Mouse (Mus musculus) C2C12 (cell line): ENCODE results near the gene Atp2a2. TPM values are rescaled to one million over a fixed set of nuclear protein-coding genes. Genes with fewer than 3 reads are reported as not detected.

Experiments used
- H3K27me3 ChIP-seq: one replicate; pipeline ENCODE4 v1.6.1; 2011; ENCODE audit not compliant: control insufficient read depth, insufficient read depth, insufficient read length
- H3K36me3 ChIP-seq: one replicate; pipeline ENCODE4 v1.6.1; 2011; ENCODE audit not compliant: control insufficient read depth, insufficient read depth
- H3K4me3 ChIP-seq: one replicate; pipeline ENCODE4 v1.5.1; 2011; ENCODE audit warnings: mild to moderate bottlenecking, control low read depth; ENCODE audit not compliant: poor library complexity, insufficient read depth, severe bottlenecking
- H3K79me2 ChIP-seq: one replicate; pipeline ENCODE4 v1.6.1; 2011; ENCODE audit not compliant: control insufficient read depth, insufficient read depth
- H3K79me3 ChIP-seq: one replicate; pipeline ENCODE4 v1.6.1; 2011; ENCODE audit warnings: low read depth, control low read depth
- H3ac ChIP-seq: one replicate; pipeline ENCODE3; 2011; ENCODE audit warnings: low read depth; ENCODE audit not compliant: control insufficient read depth, insufficient read length
- CEBPB ChIP-seq: IDR thresholded peaks from one replicate; pipeline ENCODE4 v1.6.1; 2011; ENCODE audit warnings: low read depth, mild to moderate bottlenecking, control low read depth, moderate library complexity
- CTCF ChIP-seq: IDR thresholded peaks from one replicate; pipeline ENCODE4 v1.5.1; 2011; ENCODE audit not compliant: control insufficient read depth, insufficient read depth, insufficient read length
- FOSL1 ChIP-seq: IDR thresholded peaks from one replicate; pipeline ENCODE4 v1.8.0; 2011; ENCODE audit warnings: mild to moderate bottlenecking, low read length; ENCODE audit not compliant: poor library complexity, insufficient read depth, severe bottlenecking
- MAX ChIP-seq: IDR thresholded peaks from one replicate; pipeline ENCODE4 v1.6.1; 2011; ENCODE audit warnings: mild to moderate bottlenecking, control low read depth
- MYOD1 ChIP-seq: IDR thresholded peaks from one replicate; pipeline ENCODE4 v1.6.1; 2011; ENCODE audit warnings: low read depth; ENCODE audit not compliant: control insufficient read depth, insufficient read length
- MYOG ChIP-seq: IDR thresholded peaks from one replicate; pipeline ENCODE4 v1.6.1; 2011; ENCODE audit not compliant: control insufficient read depth, insufficient read length; ENCODE audit errors: extremely low read depth
- USF1 ChIP-seq: IDR thresholded peaks from one replicate; pipeline ENCODE4 v1.6.1; 2011; ENCODE audit warnings: low read depth, mild to moderate bottlenecking, control low read depth, moderate library complexity
- polyA plus RNA-seq: library from polyadenylated mRNA; unstranded; fragments of >200 nt; fragmentation: generic; extraction: Trizol; gene quantifications from one replicate; pipeline ENCODE4 v1.2.1, GENCODE M21; 2012; ENCODE audit warnings: missing spikeins

Gene Atp2a2
- polyA plus RNA-seq, 1 experiment: 101 TPM

GRCm38 (mm10) chr5:122518247-122518646, 16.2 kb upstream of the Atp2a2 start:
- Histone ChIP-seq H3K79me2 (no peaks in the 10 kb centered on the region), H3K4me3 (no peak overlapping the region), H3K27me3 (no peaks in the 10 kb centered on the region), H3ac (no peak overlapping the region), H3K79me3 (no peaks in the 10 kb centered on the region), H3K36me3 (no peaks in the 10 kb centered on the region)
- TF ChIP-seq MYOG (no peak), FOSL1 (no peak), USF1 (no peak), CTCF (no peak), CEBPB (no peak), MAX (no peak), MYOD1 (no peak)

GRCm38 (mm10) chr5:122516901-122517300, 14.9 kb upstream of the Atp2a2 start:
- Histone ChIP-seq H3K4me3 (no peak overlapping the region), H3K36me3 (no peaks in the 10 kb centered on the region)
- no peak for TF ChIP-seq MYOD1

GRCm38 (mm10) chr5:122516029-122516730, 14.2 kb upstream of the Atp2a2 start:
- TF ChIP-seq CEBPB: no peak
- TF ChIP-seq FOSL1: no peak
- no peak for TF ChIP-seq USF1
- no peak for TF ChIP-seq MYOD1
- TF ChIP-seq CTCF: no peak
- no peak for TF ChIP-seq MAX
- no peak for TF ChIP-seq MYOG
- H3K4me3 ChIP-seq: no peak overlapping the region
- no peaks in the 10 kb centered on the region for H3K79me3 ChIP-seq
- H3K27me3 ChIP-seq: no peaks in the 10 kb centered on the region
- H3K36me3 ChIP-seq: no peaks in the 10 kb centered on the region
- no peaks in the 10 kb centered on the region for H3K79me2 ChIP-seq
- H3ac ChIP-seq: no peak overlapping the region

More at GRCm38 (mm10) chr5:122516901-122517300, 14.9 kb upstream of the Atp2a2 start:
- Histone ChIP-seq H3K27me3 (no peaks in the 10 kb centered on the region), H3K79me2 (no peaks in the 10 kb centered on the region), H3K79me3 (no peaks in the 10 kb centered on the region), H3ac (no peak overlapping the region)

GRCm38 (mm10) chr5:122514127-122514521, 12.1 kb upstream of the Atp2a2 start:
- H3K4me3 ChIP-seq: no peak overlapping the region
- H3ac ChIP-seq: no peak overlapping the region
- no peaks in the 10 kb centered on the region for H3K79me3 ChIP-seq
- H3K79me2 ChIP-seq: no peaks in the 10 kb centered on the region
- no peaks in the 10 kb centered on the region for H3K27me3 ChIP-seq
- TF ChIP-seq MYOD1 (no peak), FOSL1 (no peak), MYOG (no peak), CEBPB (no peak), MAX (no peak), CTCF (no peak), USF1 (no peak)
- no peaks in the 10 kb centered on the region for H3K36me3 ChIP-seq

- Histone ChIP-seq H3K79me2 (no peaks in the 10 kb centered on the region), H3K27me3 (no peaks in the 10 kb centered on the region), H3K4me3 (no peak overlapping the region), H3ac (no peak overlapping the region), H3K36me3 (no peaks in the 10 kb centered on the region), H3K79me3 (no peaks in the 10 kb centered on the region)
- TF ChIP-seq MAX: no peak
- no peak for TF ChIP-seq MYOG
- TF ChIP-seq MYOD1: no peak
- no peak for TF ChIP-seq FOSL1
These were observed 11.5 kb upstream of the Atp2a2 start for GRCm38 (mm10) chr5:122513421-122514126.

- Histone ChIP-seq H3K79me3 (no peaks in the 10 kb centered on the region), H3K4me3 (no peak overlapping the region), H3K79me2 (no peaks in the 10 kb centered on the region), H3K36me3 (no peaks in the 10 kb centered on the region), H3K27me3 (no peaks in the 10 kb centered on the region), H3ac (no peak overlapping the region)
- TF ChIP-seq CTCF (no peak), FOSL1 (no peak)
These were observed 10.0 kb upstream of the Atp2a2 start for GRCm38 (mm10) chr5:122512011-122512410.
